Mouse (Mus musculus) embryonic facial prominence, embryonic 15.5 days (tissue): ENCODE data around the gene Kcnh6. TPM values are rescaled to one million over a fixed set of nuclear protein-coding genes. Genes with fewer than 3 reads are reported as not detected.
"Not testable (repeated sequence)": the region's sequence is repeated elsewhere in the genome, so short reads cannot be mapped to it uniquely, and the experiment has no call there.

Experiments used
- ATAC-seq: fragments of 200-750 bp; cut with Nextera tagmentation; 2 replicates; pipeline ENCODE4 v1.8.0; 2017; ENCODE audit warnings: low read depth, moderate TSS enrichment; ENCODE audit not compliant: insufficient number of reproducible peaks, low FRiP score, low TSS enrichment
- H3K27ac ChIP-seq: fragments of 300-500 bp; sonication (generic); replicated peaks from 2 replicates; pipeline ENCODE4 v1.5.1; 2015; ENCODE audit warnings: mild to moderate bottlenecking, inconsistent platforms
- H3K27me3 ChIP-seq: fragments of 300-500 bp; sonication (generic); 2 replicates; pipeline ENCODE4 v1.6.1; 2015; ENCODE audit warnings: inconsistent platforms
- H3K36me3 ChIP-seq: fragments of 300-500 bp; sonication (generic); 2 replicates; pipeline ENCODE4 v1.6.1; 2015; ENCODE audit warnings: mild to moderate bottlenecking, inconsistent platforms
- H3K4me1 ChIP-seq: fragments of 300-500 bp; sonication (generic); 2 replicates; pipeline ENCODE4 v1.6.1; 2015; ENCODE audit warnings: inconsistent platforms
- H3K4me2 ChIP-seq: fragments of 300-500 bp; sonication (generic); replicated peaks from 2 replicates; pipeline ENCODE4 v1.6.1; 2015; ENCODE audit warnings: mild to moderate bottlenecking, inconsistent platforms
- H3K4me3 ChIP-seq: fragments of 300-500 bp; sonication (generic); replicated peaks from 2 replicates; pipeline ENCODE4 v1.5.1; 2015; ENCODE audit warnings: mild to moderate bottlenecking, inconsistent platforms
- H3K9ac ChIP-seq: fragments of 300-500 bp; sonication (generic); 2 replicates; pipeline ENCODE4 v1.6.1; 2015; ENCODE audit warnings: inconsistent platforms
- H3K9me3 ChIP-seq: fragments of 300-500 bp; sonication (generic); replicated peaks from 2 replicates; pipeline ENCODE4 v1.6.1; 2016; ENCODE audit warnings: inconsistent platforms
- WGBS: fragments of 180-500 bp; shearing (Covaris S2); methylation state at CpG from one replicate; pipeline ENCODE4 v1.1.7; 2015; 5-methylcytosine and 5-hydroxymethylcytosine counted together
- polyA plus RNA-seq: library from polyadenylated mRNA; unstranded; fragments of >200 nt; fragmentation: Nextera tagmentation; extraction: Ambion mirVana; gene quantifications from 2 replicates; pipeline ENCODE4 v1.2.1, GENCODE M21; 2015

The Kcnh6 gene
- polyA plus RNA-seq, 1 experiment from 2014 or later = 0.98 TPM

GRCm38 (mm10) chr11:106013556-106014225 is 5.8 kb downstream of the Kcnh6 start:
- H3K4me2 ChIP-seq = no peak overlapping the region
- 61% methylated on average over 11 of the region's 11 CpGs for WGBS
- ATAC-seq = no peak
- no peak overlapping the region for H3K4me3 ChIP-seq
- H3K27me3 ChIP-seq = peaks cover 5% of the 10 kb centered on the region; the same call in 1 of the 2 replicates
- no peaks in the 10 kb centered on the region for H3K36me3 ChIP-seq
- H3K4me1 ChIP-seq = peaks cover 24% of the 10 kb centered on the region
- no peak overlapping the region for H3K27ac ChIP-seq
- H3K9ac ChIP-seq = no peak overlapping the region
- no peaks in the 10 kb centered on the region for H3K9me3 ChIP-seq

GRCm38 (mm10) chr11:106016440-106016839 is 8.5 kb downstream of the Kcnh6 start:
- no peak overlapping the region for H3K4me3 ChIP-seq
- WGBS = 77% methylated on average over 5 of the region's 5 CpGs
- H3K27me3 ChIP-seq = peaks cover 20% of the 10 kb centered on the region
- H3K9ac ChIP-seq = no peak overlapping the region
- H3K4me2 ChIP-seq = no peak overlapping the region
- no peak overlapping the region for H3K27ac ChIP-seq
- no peaks in the 10 kb centered on the region for H3K36me3 ChIP-seq
- H3K4me1 ChIP-seq = peaks cover 28% of the 10 kb centered on the region
- H3K9me3 ChIP-seq = no peaks in the 10 kb centered on the region
- ATAC-seq = no peak

- ATAC-seq = no peak; the same call in 1 of the 2 replicates
- Histone ChIP-seq H3K4me3 (peak overlapping the region; percentile 15), H3K9me3 (no peaks in the 10 kb centered on the region), H3K36me3 (no peaks in the 10 kb centered on the region), H3K27ac (no peak overlapping the region), H3K9ac (no peak overlapping the region), H3K27me3 (peaks cover 24% of the 10 kb centered on the region), H3K4me1 (peaks cover 9% of the 10 kb centered on the region), H3K4me2 (peak overlapping the region; percentile 41)
- WGBS = 2% methylated on average over 50 of the region's 50 CpGs
Measured at GRCm38 (mm10) chr11:106020051-106020763, 12.3 kb downstream of the Kcnh6 start.

GRCm38 (mm10) chr11:106025774-106026173 is 17.9 kb downstream of the Kcnh6 start:
- no peaks in the 10 kb centered on the region for H3K9me3 ChIP-seq
- 83% methylated on average over 3 of the region's 3 CpGs for WGBS
- no peak overlapping the region for H3K4me2 ChIP-seq
- no peaks in the 10 kb centered on the region for H3K4me1 ChIP-seq
- no peak for ATAC-seq
- no peak overlapping the region for H3K27ac ChIP-seq
- H3K9ac ChIP-seq = no peak overlapping the region
- no peak overlapping the region for H3K4me3 ChIP-seq
- peaks cover 10% of the 10 kb centered on the region; the same call in 1 of the 2 replicates for H3K27me3 ChIP-seq
- no peaks in the 10 kb centered on the region for H3K36me3 ChIP-seq

- no peak overlapping the region for H3K4me3 ChIP-seq
- WGBS = 27% methylated on average over 11 of the region's 11 CpGs
- H3K27me3 ChIP-seq = peaks cover 3% of the 10 kb centered on the region; the same call in 1 of the 2 replicates
- H3K36me3 ChIP-seq = no peaks in the 10 kb centered on the region
- H3K9ac ChIP-seq = no peak overlapping the region
- no peaks in the 10 kb centered on the region for H3K4me1 ChIP-seq
- ATAC-seq = no peak
- H3K27ac ChIP-seq = no peak overlapping the region
- no peak overlapping the region for H3K4me2 ChIP-seq
- no peaks in the 10 kb centered on the region for H3K9me3 ChIP-seq
Measured at GRCm38 (mm10) chr11:106026465-106027151, 18.7 kb downstream of the Kcnh6 start.

GRCm38 (mm10) chr11:106027607-106028006 is 19.7 kb downstream of the Kcnh6 start:
- H3K36me3 ChIP-seq = no peaks in the 10 kb centered on the region
- H3K4me2 ChIP-seq = no peak overlapping the region
- H3K27ac ChIP-seq = no peak overlapping the region
- no peaks in the 10 kb centered on the region for H3K27me3 ChIP-seq
- no peaks in the 10 kb centered on the region for H3K9me3 ChIP-seq
- no peak overlapping the region for H3K4me3 ChIP-seq
- no peak overlapping the region for H3K9ac ChIP-seq
- H3K4me1 ChIP-seq = no peaks in the 10 kb centered on the region
- 93% methylated on average over 5 of the region's 5 CpGs for WGBS
- ATAC-seq = no peak

GRCm38 (mm10) chr11:106032074-106032473 is 24.1 kb downstream of the Kcnh6 start:
- H3K27ac ChIP-seq, H3K9me3 ChIP-seq, H3K36me3 ChIP-seq, H3K9ac ChIP-seq, ATAC-seq, H3K4me2 ChIP-seq, H3K27me3 ChIP-seq: not testable (repeated sequence)
- WGBS = 40% methylated on average over 11 of the region's 25 CpGs
- H3K4me1 ChIP-seq = peaks cover 14% of the 10 kb centered on the region; the same call in 1 of the 2 replicates
- peak overlapping the region; percentile 44 for H3K4me3 ChIP-seq

- H3K9me3 ChIP-seq = no peaks in the 10 kb centered on the region
- peak overlapping the region; percentile 39 for H3K4me2 ChIP-seq
- H3K4me3 ChIP-seq = peak overlapping the region; percentile 19
- peak; percentile 44; the same call in 1 of the 2 replicates for ATAC-seq
- H3K9ac ChIP-seq = no peak overlapping the region
- H3K27ac ChIP-seq = peak overlapping the region; percentile 80
- H3K4me1 ChIP-seq = peaks cover 24% of the 10 kb centered on the region
- no peaks in the 10 kb centered on the region for H3K36me3 ChIP-seq
- no peaks in the 10 kb centered on the region for H3K27me3 ChIP-seq
- 24% methylated on average over 11 of the region's 11 CpGs for WGBS
Measured at GRCm38 (mm10) chr11:106033491-106033919, 25.6 kb downstream of the Kcnh6 start.

GRCm38 (mm10) chr11:106034986-106035385 is 27.1 kb downstream of the Kcnh6 start:
- no peak overlapping the region for H3K27ac ChIP-seq
- no peak overlapping the region for H3K9ac ChIP-seq
- H3K4me3 ChIP-seq = no peak overlapping the region
- H3K9me3 ChIP-seq = no peaks in the 10 kb centered on the region
- no peak overlapping the region for H3K4me2 ChIP-seq
- H3K36me3 ChIP-seq = no peaks in the 10 kb centered on the region
- H3K4me1 ChIP-seq = peaks cover 26% of the 10 kb centered on the region
- no peaks in the 10 kb centered on the region for H3K27me3 ChIP-seq
- ATAC-seq = no peak
- 83% methylated on average over 9 of the region's 9 CpGs for WGBS

GRCm38 (mm10) chr11:106036548-106037417 is 28.9 kb downstream of the Kcnh6 start, which contains the start of gene Dcaf7:
Gene Dcaf7 (plus strand): TSS chr11:106036872.
- Histone ChIP-seq H3K9ac (peak within 1 kb of the TSS; percentile 86), H3K4me2 (peak within 1 kb of the TSS; percentile 78), H3K36me3 (no peaks in the 10 kb centered on the region), H3K4me3 (peak within 1 kb of the TSS; percentile 87), H3K27me3 (no peaks in the 10 kb centered on the region), H3K4me1 (peaks cover 26% of the 10 kb centered on the region), H3K27ac (peak within 1 kb of the TSS; percentile 91), H3K9me3 (no peaks in the 10 kb centered on the region)
- under 1% methylated on average over 66 of the region's 66 CpGs for WGBS
- ATAC-seq = peak; percentile 99
